Mouse (Mus musculus) heart, adult 2 months (tissue): ENCODE data around the gene Uck2.

ENCODE experiments used
- CTCF ChIP-seq: fragments of 200-600 bp; IDR thresholded peaks from 2 replicates; pipeline ENCODE4 v1.8.1; 2022; ENCODE audit warnings: antibody characterized with exemption, mild to moderate bottlenecking, moderate library complexity
- POLR2A ChIP-seq: fragments of 200-500 bp; IDR thresholded peaks from 2 replicates; pipeline ENCODE4 v1.6.1; 2011; ENCODE audit warnings: mild to moderate bottlenecking, low read depth, low read length, control low read depth; ENCODE audit not compliant: insufficient read depth

GRCm38 (mm10) chr1:167215460-167215859 lies 69.7 kb downstream of the Uck2 start:
- TF ChIP-seq CTCF (no peak), POLR2A (no peak)
